Mouse (Mus musculus): ENCODE data around the gene Ufsp2.

The Ufsp2 gene

DNA sequence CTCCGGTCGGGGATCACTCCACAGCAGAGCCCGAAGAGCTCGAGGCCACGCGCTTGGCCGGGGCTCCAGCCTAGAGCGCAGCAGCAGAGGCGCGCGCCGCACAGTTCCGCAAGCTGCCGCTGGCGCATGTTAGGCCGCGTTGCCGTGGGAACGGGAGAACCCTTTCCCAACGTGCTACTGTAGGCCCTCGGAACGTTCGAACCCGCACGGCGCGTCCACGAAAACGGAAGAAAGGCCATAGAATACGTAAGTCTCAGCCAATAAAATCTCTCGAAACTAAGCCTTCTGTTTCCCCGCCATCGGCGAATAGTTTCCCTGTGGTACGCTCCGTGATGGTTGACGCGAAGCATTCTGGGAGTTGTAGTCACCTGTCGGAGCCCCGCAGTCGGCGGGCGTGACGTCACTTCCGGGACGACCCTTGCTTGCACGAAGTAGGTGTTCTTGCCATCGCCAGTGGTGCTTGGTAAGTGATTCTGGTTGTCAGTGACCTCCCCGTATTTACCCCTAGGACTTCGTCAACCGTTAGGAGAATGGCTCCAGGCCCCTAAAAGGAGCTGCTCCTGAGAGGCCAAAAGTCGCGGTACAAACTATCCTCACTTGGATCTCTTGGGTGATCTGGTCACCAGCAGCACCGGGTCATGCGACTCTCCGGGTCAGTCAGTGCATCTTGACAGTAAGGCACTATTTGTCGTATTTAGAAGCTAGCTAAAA lies at the start of gene Ufsp2, which contains the start of gene 1700029J07Rik:
TSS of gene Ufsp2 (plus strand) at position 403 of the 711 bp plus-strand sequence.
TSS of gene 1700029J07Rik (minus strand) at position 127 of the 711 bp plus-strand sequence.
- TF ChIP-seq GATA4 (IDR thresholded peaks at IDR 0.05; ENCODE audit: insufficient replicate concordance, low read length): no peak

DNA sequence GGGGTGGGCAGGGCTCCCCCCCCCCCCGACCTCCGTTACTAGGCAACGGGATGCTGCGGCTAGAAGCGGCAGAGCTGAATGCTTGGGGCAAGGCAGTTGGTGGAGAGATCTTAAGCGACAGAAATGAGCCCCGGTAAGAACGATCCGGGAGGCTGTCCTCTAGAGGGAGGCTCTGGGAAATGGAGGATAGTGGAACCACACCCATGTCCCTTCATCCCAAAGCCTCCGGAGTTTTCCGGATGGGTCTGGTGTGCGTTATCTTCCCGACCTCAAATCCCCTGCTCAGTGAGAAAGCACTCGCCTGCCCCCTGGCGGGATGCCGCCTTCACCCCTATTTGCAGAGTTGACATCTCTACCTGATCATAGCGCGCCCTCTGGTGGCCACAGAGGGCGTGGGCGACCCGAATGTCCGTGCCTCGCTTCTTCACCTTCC lies 40.7 kb upstream of the Ufsp2 start, which contains the start of gene Ccdc110:
TSS of gene Ccdc110 (plus strand) at position 38 of the 433 bp plus-strand sequence.
- TF ChIP-seq GATA4 (IDR thresholded peaks at IDR 0.05; ENCODE audit: insufficient replicate concordance, low read length): peak; percentile 83; the same call in 1 of the 2 replicates

DNA sequence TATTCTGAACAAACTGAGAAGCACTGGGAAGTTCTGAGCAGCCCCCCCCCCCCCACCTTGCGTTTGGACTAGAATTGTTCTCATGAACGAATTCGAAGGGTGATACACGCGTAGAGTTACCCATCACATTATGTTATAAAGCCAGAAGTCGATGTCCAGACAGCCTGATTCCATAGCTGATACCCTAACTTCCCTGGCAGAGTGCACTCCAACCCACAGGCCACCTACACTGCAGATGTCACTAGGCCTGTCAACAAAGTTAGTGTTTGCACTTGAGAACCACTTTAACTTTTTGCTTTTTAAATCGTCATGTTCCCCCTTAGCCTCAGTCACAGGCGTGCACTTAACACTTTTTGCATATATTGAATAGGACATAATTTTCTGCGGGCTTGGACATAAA lies 38.3 kb upstream of the Ufsp2 start:
- TF ChIP-seq GATA4 (IDR thresholded peaks at IDR 0.05; ENCODE audit: insufficient replicate concordance, low read length): no peak

DNA sequence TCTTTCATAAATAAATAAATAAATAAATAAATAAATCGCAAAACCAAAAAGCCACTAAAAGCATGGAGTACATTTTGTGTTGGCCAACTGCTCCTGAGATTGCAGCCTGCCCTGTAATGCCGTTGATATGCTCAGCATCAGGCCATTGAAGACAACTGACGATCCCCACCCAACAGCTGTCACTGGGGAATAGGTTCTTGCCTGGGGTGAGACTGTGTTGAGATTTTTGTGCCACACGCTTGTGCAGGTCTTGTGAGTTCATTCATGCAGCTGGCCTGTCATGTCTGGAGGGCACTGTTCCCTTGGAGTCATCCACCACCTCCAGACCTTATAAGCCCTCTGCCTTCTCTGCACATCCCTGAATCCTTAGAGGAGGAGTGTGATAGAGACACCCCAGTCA lies 29.0 kb upstream of the Ufsp2 start:
- no peak for TF ChIP-seq GATA4 (IDR thresholded peaks at IDR 0.05; ENCODE audit: insufficient replicate concordance, low read length)

DNA sequence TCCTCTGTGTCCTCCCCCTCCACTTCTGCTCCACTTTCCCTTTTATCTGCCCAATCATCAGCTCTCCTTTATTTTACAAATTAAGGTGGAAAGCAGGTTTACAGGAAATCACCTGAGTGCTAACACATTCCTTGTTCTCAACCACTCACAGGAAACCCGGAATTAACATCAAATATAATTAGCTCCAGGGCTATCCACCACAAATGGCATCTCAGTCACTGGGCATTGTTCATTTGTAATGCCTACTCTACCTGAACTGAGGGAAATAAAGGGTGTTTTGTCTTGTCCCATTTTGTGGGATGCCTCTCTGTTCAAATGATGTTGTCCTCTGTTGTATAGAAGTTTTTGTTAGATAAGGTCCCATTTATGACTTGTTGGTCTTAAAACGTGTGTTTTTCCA lies 24.7 kb upstream of the Ufsp2 start:
- TF ChIP-seq GATA4 (IDR thresholded peaks at IDR 0.05; ENCODE audit: insufficient replicate concordance, low read length): no peak

DNA sequence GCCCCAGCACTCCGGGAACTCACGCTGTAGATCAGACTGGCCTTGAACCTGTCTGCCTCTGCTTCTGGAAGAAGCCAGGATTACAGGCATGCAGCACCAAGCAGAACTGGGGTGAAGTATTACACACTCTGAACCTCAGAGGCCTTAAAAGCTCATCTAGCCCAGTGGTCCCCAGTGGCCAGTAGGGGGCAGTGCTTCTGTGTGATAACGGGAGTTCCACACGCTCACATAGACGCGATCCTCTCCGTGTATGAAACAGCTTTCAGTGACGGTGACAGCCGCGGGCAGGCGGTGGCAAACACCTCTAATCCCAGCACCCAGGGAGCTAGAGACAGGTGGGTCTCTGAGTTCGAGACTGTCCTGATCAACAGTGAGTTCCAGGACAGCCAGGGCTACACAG lies 4.4 kb upstream of the Ufsp2 start:
- TF ChIP-seq GATA4 (IDR thresholded peaks at IDR 0.05; ENCODE audit: insufficient replicate concordance, low read length): no peak

DNA sequence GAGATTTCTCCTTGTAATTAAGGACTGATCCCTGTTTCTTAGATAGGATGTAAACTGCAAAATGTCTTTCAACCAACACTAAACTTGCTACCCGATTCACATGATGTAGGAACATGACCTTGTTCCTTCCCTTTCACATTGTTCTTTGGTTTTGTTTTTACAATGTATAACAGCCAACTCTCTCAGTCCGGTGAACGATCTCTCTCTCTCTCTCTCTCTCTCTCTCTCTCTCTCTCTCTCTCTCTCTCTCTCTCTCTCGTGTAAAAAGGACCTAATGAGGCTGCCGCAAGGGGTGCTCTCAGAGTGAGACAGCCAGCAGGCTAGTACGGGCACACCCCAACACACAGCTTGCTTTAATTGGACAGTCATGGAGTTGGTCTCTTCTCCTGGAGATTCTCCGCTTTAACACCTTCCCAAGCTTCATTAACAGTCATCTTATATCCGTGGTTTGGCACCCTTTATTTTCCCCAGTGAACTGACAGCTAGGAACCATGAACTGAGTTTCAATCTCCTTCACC lies 1.3 kb upstream of the Ufsp2 start:
- TF ChIP-seq GATA4 (IDR thresholded peaks at IDR 0.05; ENCODE audit: insufficient replicate concordance, low read length): no peak

DNA sequence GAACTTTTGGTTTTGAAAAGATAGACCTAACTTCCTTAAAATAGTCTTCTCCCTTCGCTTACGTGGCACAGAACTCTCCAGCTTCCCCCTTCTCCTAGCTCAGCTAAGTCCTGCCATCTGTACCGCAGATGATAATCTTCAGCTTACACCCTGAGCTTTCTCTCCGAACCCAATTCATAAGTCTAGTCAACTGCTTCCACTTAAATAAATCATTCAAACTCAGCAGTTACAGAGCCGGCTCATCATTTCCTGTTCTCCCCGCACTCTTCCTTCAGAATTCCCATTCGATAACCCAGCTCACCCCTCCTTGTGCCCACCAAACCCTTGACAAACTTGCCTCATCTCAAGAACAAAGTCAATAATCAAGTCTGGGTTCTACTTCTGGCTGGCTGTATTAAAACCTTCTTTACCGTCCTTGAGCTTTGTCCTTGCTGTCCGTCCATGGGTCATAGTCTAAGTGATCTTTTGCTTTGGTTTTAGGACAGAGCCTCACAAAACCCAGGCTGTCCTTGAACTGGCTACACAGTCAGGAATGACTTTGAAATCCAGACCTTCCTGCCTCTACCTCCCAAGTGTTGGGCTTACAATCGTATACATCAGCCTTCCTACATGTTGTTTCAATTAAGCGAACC lies 625 bp downstream of the Ufsp2 start:
- TF ChIP-seq GATA4 (IDR thresholded peaks at IDR 0.05; ENCODE audit: insufficient replicate concordance, low read length): no peak

DNA sequence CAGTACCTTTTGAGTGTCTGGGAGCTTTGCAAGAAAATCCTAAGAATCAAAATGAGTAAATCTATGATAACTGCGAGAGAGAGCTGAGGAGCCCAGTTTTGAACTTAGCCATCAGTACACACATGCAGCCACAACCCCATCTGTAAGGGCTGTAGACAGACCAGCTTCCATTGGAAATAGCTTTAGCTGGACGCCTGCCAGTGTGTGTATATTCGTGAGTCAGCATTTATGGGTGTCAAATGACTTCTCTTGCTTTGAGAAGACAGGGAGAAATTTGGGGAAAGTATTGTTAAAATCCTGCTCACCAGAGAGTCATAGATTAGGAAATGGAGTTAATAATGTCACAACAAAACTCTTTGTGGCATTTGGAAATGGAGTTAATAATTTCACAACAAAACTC lies 11.3 kb downstream of the Ufsp2 start:
- no peak for TF ChIP-seq GATA4 (IDR thresholded peaks at IDR 0.05; ENCODE audit: insufficient replicate concordance, low read length)

DNA sequence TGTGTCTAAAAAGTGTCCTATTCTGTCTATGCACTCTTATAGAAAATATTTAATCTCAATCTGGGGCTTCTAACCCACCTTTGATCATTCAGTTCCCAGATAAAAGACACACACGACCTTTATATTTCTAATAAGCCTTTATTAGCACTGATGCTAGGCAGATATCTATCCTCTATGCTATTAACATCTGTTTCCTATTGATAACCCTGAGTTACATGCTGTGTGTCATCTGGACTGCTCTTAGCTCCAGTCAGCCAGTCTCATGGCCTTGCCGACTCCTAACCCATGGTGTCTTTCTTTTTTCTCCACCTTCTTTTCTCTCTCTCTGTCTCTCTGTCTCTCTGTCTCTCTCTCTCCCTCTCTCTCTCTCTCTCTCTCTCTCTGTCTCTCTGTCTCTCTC lies 12.9 kb downstream of the Ufsp2 start:
- no peak for TF ChIP-seq GATA4 (IDR thresholded peaks at IDR 0.05; ENCODE audit: insufficient replicate concordance, low read length)

DNA sequence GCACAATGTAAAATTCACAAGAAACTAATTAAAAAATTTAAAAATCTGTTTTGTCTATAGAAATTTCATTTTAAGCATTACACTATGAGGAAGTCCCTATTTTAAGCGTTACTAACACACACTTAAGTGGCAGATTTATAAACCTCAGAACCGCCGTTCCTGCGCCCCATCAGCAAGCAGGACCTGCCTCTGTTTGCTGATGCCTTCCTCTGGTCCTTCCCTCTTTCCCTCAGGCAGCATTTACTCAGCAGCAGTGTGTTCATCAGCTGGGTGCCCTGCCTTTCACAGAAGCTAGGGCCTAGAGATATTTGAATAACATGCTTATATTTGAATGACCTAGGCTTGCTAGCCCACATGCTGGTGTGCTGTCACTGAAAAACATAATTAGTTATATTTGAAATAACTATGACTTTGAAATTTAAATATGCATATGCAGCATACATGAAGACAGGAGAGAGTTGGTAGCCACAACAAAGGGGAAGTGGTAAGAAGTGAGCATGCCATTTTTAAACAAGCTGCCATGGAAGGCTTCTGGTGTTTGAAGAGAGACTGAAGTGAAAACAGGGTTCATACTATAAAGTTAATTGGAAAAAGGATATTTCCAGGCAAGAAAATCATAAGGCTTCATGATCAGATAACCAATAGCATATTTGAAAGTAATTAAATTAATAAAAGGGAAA lies 15.4 kb downstream of the Ufsp2 start:
- no peak for TF ChIP-seq GATA4 (IDR thresholded peaks at IDR 0.05; ENCODE audit: insufficient replicate concordance, low read length)

DNA sequence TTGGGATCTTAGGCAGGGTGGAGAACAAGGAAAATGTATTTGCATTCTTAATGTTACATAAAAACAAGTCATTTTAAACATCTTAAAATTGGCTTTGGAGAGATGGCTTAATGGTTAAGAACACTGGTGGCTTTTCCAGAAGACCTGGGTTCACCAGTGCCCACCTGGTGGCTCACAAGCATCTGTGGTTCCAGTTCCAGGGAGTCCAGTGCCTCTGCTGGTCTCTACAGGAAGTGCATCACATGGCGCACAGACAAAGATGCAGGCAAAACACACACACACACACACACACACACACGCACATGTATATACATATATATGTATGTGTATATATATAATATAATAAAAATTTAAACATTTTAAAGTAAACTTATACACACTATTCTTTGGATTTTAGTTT lies 18.8 kb downstream of the Ufsp2 start:
- no peak for TF ChIP-seq GATA4 (IDR thresholded peaks at IDR 0.05; ENCODE audit: insufficient replicate concordance, low read length)

DNA sequence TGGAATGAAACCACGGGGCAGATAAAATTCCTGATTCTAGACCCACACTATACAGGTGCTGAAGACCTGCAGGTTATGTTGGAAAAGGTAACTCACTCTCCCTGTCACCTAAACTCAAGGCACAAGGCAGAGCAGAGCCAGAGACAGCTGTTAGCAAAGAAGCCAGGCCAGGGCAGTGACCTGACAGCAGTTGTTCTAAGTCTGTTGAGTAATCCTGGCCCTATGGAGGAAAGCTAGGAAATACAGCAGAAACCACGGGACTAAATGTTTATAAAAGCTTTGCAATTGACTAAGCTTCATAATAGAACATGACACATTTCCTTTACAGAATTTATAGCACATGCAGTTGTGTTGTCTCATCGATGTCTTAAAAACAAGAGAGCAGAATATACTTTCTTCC lies 20.2 kb downstream of the Ufsp2 start:
- TF ChIP-seq GATA4 (IDR thresholded peaks at IDR 0.05; ENCODE audit: insufficient replicate concordance, low read length): no peak

DNA sequence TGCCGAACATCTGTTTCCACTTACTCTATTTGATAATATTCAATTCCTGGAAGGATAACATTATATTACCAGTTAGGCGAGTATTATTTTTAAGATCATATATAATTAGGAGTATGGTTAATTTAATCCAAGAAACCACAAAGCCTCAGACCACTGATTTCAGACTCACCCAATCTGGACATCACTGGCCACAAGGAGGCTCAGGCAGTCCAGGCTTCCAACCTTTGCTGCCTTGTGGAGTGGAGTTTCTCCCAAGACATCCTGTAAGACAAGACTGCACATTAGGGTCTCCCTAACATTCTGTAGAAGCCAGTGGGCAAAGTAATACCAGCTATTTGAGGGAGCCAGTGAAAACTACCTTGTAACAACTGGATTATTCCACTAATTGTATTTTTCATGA lies 22.9 kb downstream of the Ufsp2 start:
- no peak for TF ChIP-seq GATA4 (IDR thresholded peaks at IDR 0.05; ENCODE audit: insufficient replicate concordance, low read length)

DNA sequence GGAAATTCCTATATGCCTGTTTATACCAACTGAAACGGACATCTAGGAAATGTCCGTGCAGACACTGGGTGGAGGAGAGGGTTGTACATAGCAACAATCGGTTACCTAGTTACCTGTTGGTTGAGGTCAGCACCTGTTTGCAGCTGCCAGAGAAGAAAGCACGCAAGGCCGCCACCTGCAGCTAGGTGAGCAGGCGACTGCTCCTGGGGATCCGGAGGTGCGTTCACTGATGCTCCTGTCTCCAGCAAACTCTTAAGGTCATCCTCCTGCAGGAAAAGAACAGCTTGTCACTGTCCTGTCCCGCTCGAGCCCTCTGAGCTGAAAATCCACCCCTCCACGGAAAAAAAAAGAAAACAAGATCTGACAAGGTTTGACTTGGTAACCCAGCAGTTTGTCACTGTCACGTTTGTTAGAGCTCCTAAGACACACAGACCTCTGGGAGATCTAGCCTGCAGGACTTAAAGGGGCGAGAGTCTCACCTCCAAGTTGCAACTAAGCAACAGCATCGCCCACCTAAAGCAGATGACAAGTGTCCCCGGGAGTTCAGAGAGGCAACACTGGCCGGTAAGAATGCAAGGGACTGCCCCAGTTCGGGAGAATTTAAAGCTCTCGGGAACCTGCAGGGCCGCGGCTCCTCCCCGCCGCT lies 23.9 kb downstream of the Ufsp2 start, which contains the start of gene Lrp2bp:
TSS of gene Lrp2bp (plus strand) at position 166 of the 646 bp plus-strand sequence.
- no peak for TF ChIP-seq GATA4 (IDR thresholded peaks at IDR 0.05; ENCODE audit: insufficient replicate concordance, low read length)
